Mouse (Mus musculus) small intestine, adult 10 weeks (tissue): ENCODE data around the gene L2hgdh. TPM values are rescaled to one million over a fixed set of nuclear protein-coding genes. Genes with fewer than 3 reads are reported as not detected.

Experiments
- polyA plus RNA-seq: library from polyadenylated mRNA; stranded (reverse); fragments of 350-450 nt; fragmentation: Illumina TruSeq; extraction: RNeasy Lipid Tissue Mini Kit (QIAGEN cat#74804); gene quantifications from one replicate; pipeline ENCODE4 v1.2.3, GENCODE M21; 2014; ENCODE audit warnings: low replicate concordance

L2hgdh gene
- 62.0 TPM for polyA plus RNA-seq

GRCm38 (mm10) chr12:69724711-69725460 lies at the start of gene L2hgdh, which contains the start of gene Atp5s:
Gene L2hgdh (minus strand): TSS chr12:69724873.
Gene Atp5s (plus strand): TSS chr12:69724950.

DNA sequence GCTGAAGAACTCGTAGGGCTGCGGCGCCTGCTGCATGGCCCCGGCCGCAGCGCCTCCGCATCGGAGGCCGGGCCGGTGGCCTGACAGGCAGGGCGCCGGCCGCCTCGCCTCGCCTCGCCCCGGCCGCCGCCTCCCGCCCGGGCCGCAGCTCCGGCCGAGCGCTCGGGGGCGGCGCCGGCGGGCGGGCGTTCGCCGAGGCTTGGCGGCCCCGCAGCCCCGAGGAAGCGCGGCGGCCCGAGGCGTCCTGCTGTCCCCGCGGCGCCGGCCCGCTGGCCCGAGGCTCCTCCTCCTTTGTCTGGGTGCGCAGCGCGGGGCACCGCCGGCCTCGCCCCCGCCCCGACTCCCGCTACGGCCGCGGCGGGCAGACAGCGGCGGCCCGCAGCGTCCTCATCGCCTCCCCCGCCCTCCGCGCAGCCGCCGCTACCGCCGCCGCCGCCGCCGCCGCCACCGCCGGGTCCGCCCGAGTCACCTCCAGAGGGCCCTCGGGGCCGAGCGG lies 43.1 kb downstream of the L2hgdh start, which contains the start of gene Sos2:
TSS of gene Sos2 (minus strand) at position 287 of the 496 bp plus-strand sequence.

Other genes with a start within 250 kb of the L2hgdh start
- gene Vcpkmt, start 141.8 kb downstream of the L2hgdh start, polyA plus RNA-seq = 42.7 TPM
- 85.9 TPM for gene Sos2, start 43.0 kb downstream of the L2hgdh start, polyA plus RNA-seq
- gene Atp5s, start 77 bp upstream of the L2hgdh start, polyA plus RNA-seq = 35.2 TPM
- gene Cdkl1, start 66.4 kb upstream of the L2hgdh start, polyA plus RNA-seq = 0.48 TPM
- 3.7 TPM for gene Atl1, start 167.7 kb upstream of the L2hgdh start, polyA plus RNA-seq
- gene Map4k5, start 168.3 kb upstream of the L2hgdh start, polyA plus RNA-seq = 21.5 TPM